Mouse (Mus musculus): ENCODE results near the gene Cpa1.

Cpa1 gene

GRCm38 (mm10) chr6:30638674-30639268 is at the start of gene Cpa1:
Gene Cpa1 (plus strand): TSS chr6:30639218.
- no peak for DNase-seq

DNA sequence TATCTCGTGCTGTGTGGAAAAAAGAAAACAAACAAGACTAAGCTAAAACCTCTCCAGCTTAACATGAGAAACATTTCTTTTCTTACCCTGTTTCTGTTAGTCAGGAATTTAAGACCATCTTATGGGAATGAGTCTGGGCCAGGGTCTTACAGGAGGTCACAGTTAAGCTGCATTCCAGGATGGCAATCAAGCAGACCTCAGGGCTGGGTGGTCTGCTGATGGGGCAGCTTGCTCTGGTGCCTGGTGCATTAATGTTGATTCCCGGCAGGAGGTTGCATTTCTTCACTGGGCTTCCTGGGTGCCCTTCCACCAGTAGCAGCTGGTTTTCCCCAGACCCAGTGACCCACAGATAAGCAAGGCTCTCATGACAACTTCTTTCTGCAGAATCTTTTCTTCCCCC is 49.2 kb upstream of the Cpa1 start:
- no peak for DNase-seq

GRCm38 (mm10) chr6:30591851-30592404 is 47.1 kb upstream of the Cpa1 start:
- no peak for DNase-seq

GRCm38 (mm10) chr6:30592417-30592974 is 46.5 kb upstream of the Cpa1 start:
- DNase-seq: no peak

DNA sequence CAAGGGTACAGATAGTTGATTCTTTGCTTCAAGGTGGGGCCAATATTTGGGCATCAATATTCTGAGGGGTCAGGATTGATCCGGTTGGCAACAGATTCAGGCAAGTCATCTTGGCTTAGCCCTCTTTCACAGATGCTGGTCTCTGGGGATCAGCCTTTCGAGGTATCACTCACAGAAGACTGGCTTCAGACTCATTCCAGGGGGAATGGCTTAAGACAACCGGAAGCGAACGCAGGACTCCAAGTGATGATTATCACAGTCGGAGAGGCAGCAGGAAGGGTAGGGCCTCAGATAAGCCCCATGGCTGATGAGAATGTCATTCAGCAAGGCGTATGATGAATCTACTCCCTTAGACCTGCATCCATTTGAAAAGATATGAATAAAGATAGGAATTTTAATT is 44.7 kb upstream of the Cpa1 start:
- DNase-seq: no peak

GRCm38 (mm10) chr6:30596230-30596898 is 42.7 kb upstream of the Cpa1 start:
- no peak for DNase-seq

- no peak for DNase-seq
Observed at GRCm38 (mm10) chr6:30600033-30600432, 39.0 kb upstream of the Cpa1 start.

- DNase-seq: no peak
Observed at GRCm38 (mm10) chr6:30600995-30601394, 38.0 kb upstream of the Cpa1 start.

DNA sequence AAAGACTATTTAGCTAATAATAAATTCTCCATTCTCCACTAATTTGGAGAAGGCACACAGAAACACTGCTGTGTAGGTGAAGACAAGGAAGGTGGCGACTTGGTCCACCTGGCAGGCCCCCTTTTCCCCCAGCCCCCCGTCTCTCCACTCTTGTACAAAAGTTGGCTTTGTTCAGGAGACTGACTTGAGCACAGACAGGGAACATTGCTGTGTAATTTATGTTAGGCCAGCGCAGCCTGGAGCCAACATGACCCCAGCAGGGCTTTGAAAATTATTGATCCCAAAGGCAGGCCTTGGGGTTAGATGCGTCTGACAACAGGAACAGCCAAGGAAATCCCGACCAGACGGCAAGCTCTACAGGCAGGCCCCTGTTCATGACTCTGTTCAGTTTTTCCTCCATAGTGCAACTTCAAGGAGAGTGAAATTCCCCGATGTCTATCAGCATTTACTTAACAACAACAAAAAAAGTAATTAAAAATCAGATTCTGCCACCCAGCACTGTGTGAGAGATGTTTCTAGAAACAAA is 34.6 kb upstream of the Cpa1 start:
- no peak for DNase-seq

- no peak for DNase-seq
Observed at GRCm38 (mm10) chr6:30605111-30605510, 33.9 kb upstream of the Cpa1 start.

DNA sequence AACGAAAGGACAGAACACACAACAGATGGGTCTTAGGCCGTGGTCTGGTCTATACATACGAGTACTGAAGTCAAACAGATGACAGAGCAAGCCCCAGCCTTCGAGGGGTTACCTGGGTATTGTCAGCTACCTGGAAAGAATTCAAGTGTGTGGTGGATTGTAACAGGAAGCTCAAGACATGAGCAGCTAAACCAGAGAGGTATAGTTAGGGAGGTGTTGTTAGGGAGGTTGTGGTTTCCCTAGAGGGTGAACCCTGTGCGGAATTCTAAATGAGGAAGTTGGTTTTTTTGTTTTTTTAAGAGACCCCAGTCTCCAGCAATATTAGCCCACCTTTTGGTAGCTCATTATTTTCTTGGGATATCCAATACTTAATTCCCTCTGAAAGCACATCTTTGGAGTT is 33.3 kb upstream of the Cpa1 start:
- no peak for DNase-seq

DNA sequence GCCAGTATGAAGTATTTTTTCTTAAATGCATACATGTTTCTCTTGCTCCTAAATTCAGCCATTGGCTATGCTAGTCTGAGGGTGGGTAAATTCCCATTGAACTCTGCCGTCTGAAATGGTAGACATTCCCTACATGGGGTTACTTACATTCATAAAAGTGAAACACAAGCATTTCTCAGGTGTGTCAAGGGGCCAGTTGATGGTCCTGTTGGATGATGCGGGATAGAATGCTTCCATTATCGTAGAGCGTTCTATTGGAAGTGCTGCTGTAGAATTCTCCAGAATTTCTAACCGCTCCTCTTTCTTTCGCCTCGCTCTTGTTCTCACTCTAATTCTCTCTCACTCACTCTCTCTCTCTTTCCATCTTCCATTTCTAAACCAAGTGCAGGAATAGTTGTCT is 28.3 kb upstream of the Cpa1 start, which contains the start of gene Cpa5:
Gene Cpa5 (plus strand): TSS at position 301 of the 400 bp plus-strand sequence.
- DNase-seq: no peak

- no peak for DNase-seq
Observed at GRCm38 (mm10) chr6:30611212-30611611, 27.8 kb upstream of the Cpa1 start.

GRCm38 (mm10) chr6:30614251-30614650 is 24.8 kb upstream of the Cpa1 start:
- no peak for DNase-seq

DNA sequence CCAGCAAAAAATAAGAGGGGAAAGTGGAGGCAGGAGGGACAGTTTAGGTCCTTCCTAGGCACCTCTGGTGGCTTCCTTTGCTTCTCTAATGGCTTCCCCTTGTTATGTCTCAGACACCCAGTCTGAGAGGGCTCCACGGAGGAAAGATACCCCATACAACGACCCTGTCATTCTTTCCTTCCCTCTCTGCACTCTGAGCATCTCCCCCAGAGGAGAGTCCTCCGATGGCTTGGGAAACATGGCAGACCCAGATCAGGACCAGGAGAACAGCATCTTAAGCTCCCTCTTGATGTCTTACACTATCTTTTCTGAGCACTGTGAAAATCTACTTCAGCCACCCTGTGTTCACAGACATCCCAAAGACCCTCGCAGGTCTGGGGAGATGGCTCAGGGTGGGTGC is 23.3 kb upstream of the Cpa1 start:
- no peak for DNase-seq

DNA sequence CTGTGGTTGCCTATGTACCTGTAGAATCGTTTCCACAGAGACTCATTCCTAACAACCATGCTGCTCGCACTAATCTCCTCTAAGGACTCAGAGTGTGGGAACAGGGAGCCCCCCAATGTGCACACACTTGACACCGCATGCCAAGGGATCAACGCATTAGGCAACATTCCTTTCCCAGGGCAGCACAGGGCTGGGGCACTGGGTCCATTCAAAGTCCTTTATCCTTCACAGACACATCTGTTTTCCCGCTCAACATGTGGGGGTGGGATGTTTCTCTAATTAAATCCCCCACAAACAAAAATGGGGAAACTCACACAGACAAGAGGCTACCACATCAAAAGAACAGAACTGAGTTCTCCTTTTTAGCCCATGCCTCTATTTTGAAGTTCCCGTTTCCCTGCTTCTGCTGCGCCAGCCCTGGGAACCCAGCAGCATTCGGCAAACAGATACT is 22.5 kb upstream of the Cpa1 start:
- DNase-seq: no peak

DNA sequence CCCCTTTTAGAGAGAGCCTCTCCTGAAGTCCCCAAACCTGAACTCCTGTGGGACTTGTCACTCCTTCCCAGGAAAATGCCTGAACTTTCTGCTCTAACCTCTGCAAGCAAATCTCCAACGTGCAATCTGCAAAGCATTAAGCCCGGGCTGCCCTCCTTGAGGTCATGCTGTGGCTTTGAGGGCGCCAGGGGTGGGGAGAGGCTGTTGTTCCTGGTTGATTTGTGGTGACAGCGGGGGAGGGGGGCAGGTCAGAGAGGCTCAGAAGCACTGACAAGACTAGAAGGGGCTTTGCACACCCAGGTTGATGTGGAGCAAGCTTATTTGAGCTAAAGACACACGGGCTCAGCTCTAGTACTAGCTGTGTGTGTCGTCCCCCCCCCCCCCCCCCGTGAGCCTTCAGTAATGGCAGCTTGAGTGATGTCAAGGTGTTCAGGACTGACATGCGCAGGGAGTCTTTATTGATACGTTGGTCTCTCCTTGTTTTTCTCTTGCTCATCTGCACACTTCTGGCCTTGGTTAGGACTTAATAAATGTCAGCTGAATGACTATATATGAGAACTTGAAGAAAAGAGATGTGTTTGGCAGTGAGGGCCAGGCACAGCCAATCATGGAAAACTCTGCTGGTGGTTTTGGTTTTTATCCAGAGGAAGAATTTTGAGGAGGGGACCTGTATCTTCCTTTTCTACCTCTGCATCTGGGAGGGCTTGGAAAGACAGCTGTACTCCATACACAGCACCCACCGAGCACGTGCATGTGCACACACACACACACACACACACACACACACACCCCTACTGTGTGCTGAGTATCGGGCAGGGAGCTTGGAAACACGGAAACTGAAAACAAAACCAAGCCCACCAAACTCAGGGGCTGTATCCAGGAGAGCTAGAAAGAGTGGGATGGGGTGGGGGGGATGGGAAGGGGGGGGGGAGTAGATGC is 21.7 kb upstream of the Cpa1 start:
- DNase-seq: peak; percentile 20 to 23

DNA sequence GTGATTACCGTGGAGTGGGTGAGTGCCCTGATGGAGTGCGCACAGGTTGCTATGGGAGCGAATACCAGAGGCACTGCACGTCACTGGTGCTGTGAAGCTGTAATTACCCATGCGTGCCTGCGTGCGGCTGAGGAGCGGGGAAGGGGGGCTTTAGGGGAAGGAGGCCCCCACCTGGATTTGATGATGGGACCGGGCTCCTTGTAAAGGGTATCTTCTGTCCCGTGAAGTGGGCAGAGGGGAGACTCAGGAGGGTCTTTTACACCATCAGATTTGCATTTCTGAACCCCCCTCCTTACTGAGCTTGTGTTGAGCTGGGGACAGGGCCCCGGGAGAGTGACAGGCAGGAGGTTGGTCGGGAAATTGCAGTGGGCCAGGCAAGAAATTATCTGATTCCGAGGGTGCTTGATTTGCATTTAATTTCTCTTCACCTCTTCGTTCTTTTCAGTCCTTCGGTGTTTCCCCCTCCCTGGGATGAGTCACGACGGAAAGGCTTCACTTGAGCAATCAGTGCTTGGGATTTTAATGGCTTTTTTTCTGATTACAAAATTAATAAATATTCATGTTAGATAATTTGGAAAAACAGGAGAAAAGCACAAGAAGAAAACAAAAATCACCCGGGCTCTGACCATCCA is 20.9 kb upstream of the Cpa1 start:
- DNase-seq: peak; percentile 57 to 64

GRCm38 (mm10) chr6:30618735-30619134 is 20.3 kb upstream of the Cpa1 start:
- DNase-seq: no peak

GRCm38 (mm10) chr6:30619606-30620005 is 19.4 kb upstream of the Cpa1 start:
- DNase-seq: no peak

GRCm38 (mm10) chr6:30620591-30620990 is 18.4 kb upstream of the Cpa1 start:
- DNase-seq: no peak

- DNase-seq: no peak
Observed at GRCm38 (mm10) chr6:30620994-30621393, 18.0 kb upstream of the Cpa1 start.

Data from cerebellum, postnatal 14 days (tissue).